Mouse (Mus musculus): ENCODE measurements around the gene Slc25a34.

The Slc25a34 gene

GRCm38 (mm10) chr4:141623666-141624065 lies at the start of gene Slc25a34:
Gene Slc25a34 (minus strand): TSS chr4:141623821.
- no peak for DNase-seq (ENCODE audit: low spot score in 2 of 2)

- no peak for DNase-seq (ENCODE audit: low spot score in 2 of 2)
Measured at GRCm38 (mm10) chr4:141672325-141672724, 48.7 kb upstream of the Slc25a34 start.

- DNase-seq (ENCODE audit: low spot score in 2 of 2): no peak
Measured at GRCm38 (mm10) chr4:141671389-141671788, 47.8 kb upstream of the Slc25a34 start.

- no peak for DNase-seq (ENCODE audit: low spot score in 2 of 2)
Measured at GRCm38 (mm10) chr4:141669898-141670712, 46.5 kb upstream of the Slc25a34 start.

- no peak for DNase-seq (ENCODE audit: low spot score in 2 of 2)
Measured at GRCm38 (mm10) chr4:141664799-141665198, 41.2 kb upstream of the Slc25a34 start, which contains the start of gene Plekhm2. Gene Plekhm2 (minus strand): TSS chr4:141664899.

GRCm38 (mm10) chr4:141664011-141664745 lies 40.6 kb upstream of the Slc25a34 start:
- peak; percentile 70 to 71 for DNase-seq (ENCODE audit: low spot score in 2 of 2)

GRCm38 (mm10) chr4:141663122-141663931 lies 39.7 kb upstream of the Slc25a34 start:
- DNase-seq (ENCODE audit: low spot score in 2 of 2): no peak

- DNase-seq (ENCODE audit: low spot score in 2 of 2): no peak
Measured at GRCm38 (mm10) chr4:141660884-141661283, 37.3 kb upstream of the Slc25a34 start.

GRCm38 (mm10) chr4:141659739-141660138 lies 36.1 kb upstream of the Slc25a34 start:
- no peak for DNase-seq (ENCODE audit: low spot score in 2 of 2)

- DNase-seq (ENCODE audit: low spot score in 2 of 2): no peak
Measured at GRCm38 (mm10) chr4:141658846-141659484, 35.3 kb upstream of the Slc25a34 start.

- DNase-seq (ENCODE audit: low spot score in 2 of 2): no peak
Measured at GRCm38 (mm10) chr4:141656932-141657331, 33.3 kb upstream of the Slc25a34 start.

- DNase-seq (ENCODE audit: low spot score in 2 of 2): peak in 1 of 2 experiments; percentile 64
Measured at GRCm38 (mm10) chr4:141655908-141656608, 32.4 kb upstream of the Slc25a34 start.

- DNase-seq (ENCODE audit: low spot score in 2 of 2): no peak
Measured at GRCm38 (mm10) chr4:141654509-141654908, 30.9 kb upstream of the Slc25a34 start.

- DNase-seq (ENCODE audit: low spot score in 2 of 2): no peak
Measured at GRCm38 (mm10) chr4:141653813-141654212, 30.2 kb upstream of the Slc25a34 start.

GRCm38 (mm10) chr4:141653044-141653443 lies 29.4 kb upstream of the Slc25a34 start:
- DNase-seq (ENCODE audit: low spot score in 2 of 2): no peak

GRCm38 (mm10) chr4:141651944-141652343 lies 28.3 kb upstream of the Slc25a34 start:
- no peak for DNase-seq (ENCODE audit: low spot score in 2 of 2)

GRCm38 (mm10) chr4:141651286-141651685 lies 27.7 kb upstream of the Slc25a34 start:
- no peak for DNase-seq (ENCODE audit: low spot score in 2 of 2)

GRCm38 (mm10) chr4:141649244-141649643 lies 25.6 kb upstream of the Slc25a34 start:
- no peak for DNase-seq (ENCODE audit: low spot score in 2 of 2)

GRCm38 (mm10) chr4:141648262-141648661 lies 24.6 kb upstream of the Slc25a34 start:
- no peak for DNase-seq (ENCODE audit: low spot score in 2 of 2)

- DNase-seq (ENCODE audit: low spot score in 2 of 2): no peak
Measured at GRCm38 (mm10) chr4:141647187-141647586, 23.6 kb upstream of the Slc25a34 start.

GRCm38 (mm10) chr4:141645988-141646387 lies 22.4 kb upstream of the Slc25a34 start:
- no peak for DNase-seq (ENCODE audit: low spot score in 2 of 2)
